Mouse (Mus musculus): Measurements from ENCODE around the gene Cavin4. TPM values are rescaled to one million over a fixed set of nuclear protein-coding genes. Genes with fewer than 3 reads are reported as not detected.

Gene Cavin4
- polyA plus RNA-seq, 1 experiment from 2014 or later = 1.2 TPM

DNA sequence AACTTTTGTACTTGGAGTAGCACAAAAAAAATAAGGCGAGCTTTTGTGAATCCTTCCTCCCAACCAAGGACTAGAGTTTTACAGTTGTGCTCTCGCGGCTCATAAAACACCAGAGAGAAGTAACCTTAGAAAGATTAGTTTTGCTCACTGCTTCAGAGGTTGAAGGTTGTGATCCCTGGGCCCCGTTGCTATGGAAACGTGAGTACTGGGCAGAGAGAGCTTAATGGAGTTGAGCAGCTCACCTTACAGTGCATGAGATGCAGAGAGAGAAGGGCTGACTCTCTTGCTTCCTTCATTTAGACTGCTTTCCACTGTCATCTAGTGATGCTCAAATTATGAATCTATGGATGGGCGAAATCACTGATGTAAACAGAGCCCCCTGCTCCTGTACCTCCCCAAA is 29.8 kb upstream of the Cavin4 start:
- Histone ChIP-seq H3K4me1 (ENCODE audit: control insufficient read depth, insufficient read depth, low read length) (no peaks in the 10 kb centered on the region), H3K36me3 (ENCODE audit: control insufficient read depth, insufficient read depth, low read length) (peaks cover 13% of the 10 kb centered on the region), H3K9me3 (replicated peaks; ENCODE audit: control insufficient read depth, low read length, poor library complexity, severe bottlenecking) (no peaks in the 10 kb centered on the region), H3K4me3 (ENCODE audit: low read depth, low read length) (no peak overlapping the region), H3K27me3 (ENCODE audit: control insufficient read depth, insufficient read depth, low read depth, low read length) (no peaks in the 10 kb centered on the region), H3K9ac (ENCODE audit: low read depth, low read length) (no peak overlapping the region), H3K27ac (ENCODE audit: low read length) (no peak overlapping the region), H3K4me2 (ENCODE audit: low read length) (no peak overlapping the region)
- ATAC-seq = no peak
- 72% methylated on average over 6 of the region's 6 CpGs for WGBS

- Histone ChIP-seq H3K4me2 (ENCODE audit: low read length) (no peak overlapping the region), H3K9me3 (replicated peaks; ENCODE audit: control insufficient read depth, low read length, poor library complexity, severe bottlenecking) (no peaks in the 10 kb centered on the region), H3K27me3 (ENCODE audit: control insufficient read depth, insufficient read depth, low read depth, low read length) (no peaks in the 10 kb centered on the region), H3K4me3 (ENCODE audit: low read depth, low read length) (no peak overlapping the region), H3K27ac (ENCODE audit: low read length) (no peak overlapping the region), H3K9ac (ENCODE audit: low read depth, low read length) (no peak overlapping the region), H3K36me3 (ENCODE audit: control insufficient read depth, insufficient read depth, low read length) (peaks cover 13% of the 10 kb centered on the region), H3K4me1 (ENCODE audit: control insufficient read depth, insufficient read depth, low read length) (no peaks in the 10 kb centered on the region)
- 81% methylated on average over 2 of the region's 2 CpGs for WGBS
- peak; percentile 14; the same call in 1 of the 2 replicates for ATAC-seq
Measured at GRCm38 (mm10) chr4:48634058-48634457, 29.3 kb upstream of the Cavin4 start.

GRCm38 (mm10) chr4:48636831-48637230 is 26.5 kb upstream of the Cavin4 start:
- H3K4me2 ChIP-seq (ENCODE audit: low read length) = no peak overlapping the region
- peaks cover 7% of the 10 kb centered on the region; the same call in 1 of the 2 replicates for H3K36me3 ChIP-seq (ENCODE audit: control insufficient read depth, insufficient read depth, low read length)
- no peaks in the 10 kb centered on the region for H3K4me1 ChIP-seq (ENCODE audit: control insufficient read depth, insufficient read depth, low read length)
- no peaks in the 10 kb centered on the region for H3K27me3 ChIP-seq (ENCODE audit: control insufficient read depth, insufficient read depth, low read depth, low read length)
- no peaks in the 10 kb centered on the region for H3K9me3 ChIP-seq (replicated peaks; ENCODE audit: control insufficient read depth, low read length, poor library complexity, severe bottlenecking)
- H3K9ac ChIP-seq (ENCODE audit: low read depth, low read length) = no peak overlapping the region
- no peak overlapping the region for H3K27ac ChIP-seq (ENCODE audit: low read length)
- ATAC-seq = no peak
- H3K4me3 ChIP-seq (ENCODE audit: low read depth, low read length) = no peak overlapping the region
- 93% methylated on average over 13 of the region's 13 CpGs for WGBS

DNA sequence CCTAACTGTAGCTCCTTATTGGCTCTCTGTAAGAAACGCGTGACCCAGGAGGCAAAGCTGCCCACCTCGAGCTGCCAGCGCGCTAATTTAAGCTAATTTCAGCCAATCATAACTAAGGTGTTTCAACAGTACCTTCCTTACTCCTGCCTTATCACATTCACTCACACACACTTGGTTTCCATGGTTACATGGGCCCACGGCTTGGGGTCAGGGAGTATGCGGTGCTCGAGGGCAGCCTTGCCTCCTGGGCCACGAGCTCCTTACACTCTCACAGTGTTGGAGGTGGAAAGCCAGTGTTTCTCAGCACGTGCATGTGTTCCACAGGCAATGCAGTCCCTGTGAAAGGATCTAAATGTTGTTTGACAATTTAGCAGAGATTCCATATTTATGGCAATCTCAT is 25.2 kb upstream of the Cavin4 start:
- Histone ChIP-seq H3K4me1 (ENCODE audit: control insufficient read depth, insufficient read depth, low read length) (no peaks in the 10 kb centered on the region), H3K9me3 (replicated peaks; ENCODE audit: control insufficient read depth, low read length, poor library complexity, severe bottlenecking) (no peaks in the 10 kb centered on the region), H3K36me3 (ENCODE audit: control insufficient read depth, insufficient read depth, low read length) (peaks cover 7% of the 10 kb centered on the region; the same call in 1 of the 2 replicates), H3K4me3 (ENCODE audit: low read depth, low read length) (no peak overlapping the region), H3K27ac (ENCODE audit: low read length) (no peak overlapping the region), H3K4me2 (ENCODE audit: low read length) (no peak overlapping the region), H3K27me3 (ENCODE audit: control insufficient read depth, insufficient read depth, low read depth, low read length) (no peaks in the 10 kb centered on the region), H3K9ac (ENCODE audit: low read depth, low read length) (no peak overlapping the region)
- WGBS = 61% methylated on average over 10 of the region's 10 CpGs
- no peak for ATAC-seq

DNA sequence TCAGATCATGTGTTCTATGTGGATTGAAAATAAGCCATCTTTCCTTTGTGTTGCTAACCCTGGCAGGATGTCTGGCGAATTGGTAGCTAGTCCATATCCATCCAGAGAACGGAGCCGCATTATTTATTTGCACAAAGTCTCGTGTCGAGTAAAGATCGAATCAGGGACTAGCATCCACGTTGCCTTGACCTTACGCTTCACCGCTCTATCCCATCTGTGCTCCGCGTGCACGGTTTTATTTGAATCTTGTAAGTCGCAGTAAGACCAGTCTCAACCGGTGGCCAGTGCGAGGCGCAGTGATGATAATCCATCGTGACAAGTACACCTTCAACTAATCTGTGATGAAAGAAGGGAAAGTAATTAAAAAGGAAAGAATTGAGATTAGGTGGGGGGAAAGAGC is 23.8 kb upstream of the Cavin4 start:
- ATAC-seq = no peak

GRCm38 (mm10) chr4:48643801-48644200 is 19.5 kb upstream of the Cavin4 start:
- Histone ChIP-seq H3K4me2 (ENCODE audit: low read length) (no peak overlapping the region), H3K4me3 (ENCODE audit: low read depth, low read length) (no peak overlapping the region), H3K4me1 (ENCODE audit: control insufficient read depth, insufficient read depth, low read length) (no peaks in the 10 kb centered on the region), H3K27me3 (ENCODE audit: control insufficient read depth, insufficient read depth, low read depth, low read length) (no peaks in the 10 kb centered on the region), H3K36me3 (ENCODE audit: control insufficient read depth, insufficient read depth, low read length) (peaks cover 15% of the 10 kb centered on the region), H3K9ac (ENCODE audit: low read depth, low read length) (no peak overlapping the region), H3K27ac (ENCODE audit: low read length) (no peak overlapping the region), H3K9me3 (replicated peaks; ENCODE audit: control insufficient read depth, low read length, poor library complexity, severe bottlenecking) (no peaks in the 10 kb centered on the region)
- WGBS = 79% methylated on average over 6 of the region's 6 CpGs
- no peak for ATAC-seq

More for the DNA sequence above, 23.8 kb upstream of the Cavin4 start:
- H3K9ac ChIP-seq (ENCODE audit: low read depth, low read length) = no peak overlapping the region
- H3K4me1 ChIP-seq (ENCODE audit: control insufficient read depth, insufficient read depth, low read length) = no peaks in the 10 kb centered on the region
- WGBS = 79% methylated on average over 17 of the region's 17 CpGs
- H3K4me3 ChIP-seq (ENCODE audit: low read depth, low read length) = no peak overlapping the region
- H3K4me2 ChIP-seq (ENCODE audit: low read length) = no peak overlapping the region
- no peak overlapping the region for H3K27ac ChIP-seq (ENCODE audit: low read length)
- no peaks in the 10 kb centered on the region for H3K27me3 ChIP-seq (ENCODE audit: control insufficient read depth, insufficient read depth, low read depth, low read length)
- peaks cover 7% of the 10 kb centered on the region; the same call in 1 of the 2 replicates for H3K36me3 ChIP-seq (ENCODE audit: control insufficient read depth, insufficient read depth, low read length)
- H3K9me3 ChIP-seq (replicated peaks; ENCODE audit: control insufficient read depth, low read length, poor library complexity, severe bottlenecking) = no peaks in the 10 kb centered on the region

GRCm38 (mm10) chr4:48646143-48646542 is 17.2 kb upstream of the Cavin4 start:
- WGBS = 95% methylated on average over 5 of the region's 5 CpGs
- Histone ChIP-seq H3K4me3 (ENCODE audit: low read depth, low read length) (no peak overlapping the region), H3K4me1 (ENCODE audit: control insufficient read depth, insufficient read depth, low read length) (no peaks in the 10 kb centered on the region), H3K36me3 (ENCODE audit: control insufficient read depth, insufficient read depth, low read length) (peaks cover 16% of the 10 kb centered on the region), H3K9me3 (replicated peaks; ENCODE audit: control insufficient read depth, low read length, poor library complexity, severe bottlenecking) (no peaks in the 10 kb centered on the region), H3K9ac (ENCODE audit: low read depth, low read length) (no peak overlapping the region), H3K27ac (ENCODE audit: low read length) (no peak overlapping the region), H3K4me2 (ENCODE audit: low read length) (no peak overlapping the region), H3K27me3 (ENCODE audit: control insufficient read depth, insufficient read depth, low read depth, low read length) (no peaks in the 10 kb centered on the region)
- ATAC-seq = no peak

GRCm38 (mm10) chr4:48650617-48651360 is 12.5 kb upstream of the Cavin4 start:
- Histone ChIP-seq H3K4me1 (ENCODE audit: control insufficient read depth, insufficient read depth, low read length) (no peaks in the 10 kb centered on the region), H3K27ac (ENCODE audit: low read length) (no peak overlapping the region), H3K27me3 (ENCODE audit: control insufficient read depth, insufficient read depth, low read depth, low read length) (no peaks in the 10 kb centered on the region), H3K4me3 (ENCODE audit: low read depth, low read length) (no peak overlapping the region), H3K9ac (ENCODE audit: low read depth, low read length) (no peak overlapping the region), H3K9me3 (replicated peaks; ENCODE audit: control insufficient read depth, low read length, poor library complexity, severe bottlenecking) (no peaks in the 10 kb centered on the region), H3K4me2 (ENCODE audit: low read length) (no peak overlapping the region), H3K36me3 (ENCODE audit: control insufficient read depth, insufficient read depth, low read length) (peaks cover 20% of the 10 kb centered on the region)
- no peak for ATAC-seq
- WGBS = 87% methylated on average over 10 of the region's 10 CpGs

- Histone ChIP-seq H3K36me3 (ENCODE audit: control insufficient read depth, insufficient read depth, low read length) (peaks cover 16% of the 10 kb centered on the region), H3K27ac (ENCODE audit: low read length) (no peak overlapping the region), H3K9ac (ENCODE audit: low read depth, low read length) (no peak overlapping the region), H3K4me2 (ENCODE audit: low read length) (no peak overlapping the region), H3K4me3 (ENCODE audit: low read depth, low read length) (no peak overlapping the region), H3K9me3 (replicated peaks; ENCODE audit: control insufficient read depth, low read length, poor library complexity, severe bottlenecking) (no peaks in the 10 kb centered on the region), H3K27me3 (ENCODE audit: control insufficient read depth, insufficient read depth, low read depth, low read length) (no peaks in the 10 kb centered on the region), H3K4me1 (ENCODE audit: control insufficient read depth, insufficient read depth, low read length) (no peaks in the 10 kb centered on the region)
- ATAC-seq = no peak
- WGBS = 42% methylated on average over 4 of the region's 4 CpGs
Measured at GRCm38 (mm10) chr4:48654118-48654517, 9.2 kb upstream of the Cavin4 start.
